Mouse (Mus musculus): Measurements from ENCODE around the gene Lrrfip2.

Lrrfip2 gene

DNA sequence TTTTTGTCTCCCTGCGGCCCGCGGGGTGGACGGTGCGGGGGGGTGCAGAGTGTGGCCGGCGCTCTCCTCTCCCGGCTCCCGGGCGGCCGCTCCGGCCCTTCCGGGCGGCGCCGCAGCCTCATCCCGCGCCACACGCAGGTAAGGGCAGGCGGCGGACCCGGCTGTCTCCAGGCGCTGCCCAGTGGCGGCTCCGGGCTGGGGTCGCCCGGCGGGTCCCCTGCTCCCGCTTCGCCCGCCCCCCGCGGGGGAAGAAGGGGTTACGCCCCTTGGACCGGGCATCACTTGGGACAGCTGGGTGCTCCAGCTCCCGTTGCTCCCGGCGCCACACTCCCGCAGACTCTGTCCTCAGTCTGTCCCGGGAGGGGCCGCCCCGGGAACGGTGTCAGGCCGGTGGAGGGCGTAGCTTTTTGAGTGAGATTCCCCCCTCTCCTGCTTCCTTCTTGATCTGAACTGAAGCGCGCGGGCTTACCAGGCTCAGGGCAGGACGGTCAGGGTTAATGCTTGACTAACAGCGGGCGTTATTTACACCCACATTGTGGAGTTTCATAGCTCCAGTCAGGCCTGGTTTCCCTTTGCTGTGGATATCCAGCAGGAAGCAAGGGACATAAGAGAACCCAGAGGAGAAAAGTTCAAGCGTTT is 979 bp downstream of the Lrrfip2 start:
- in situ Hi-C loops (cut with MboI): no loop called here

DNA sequence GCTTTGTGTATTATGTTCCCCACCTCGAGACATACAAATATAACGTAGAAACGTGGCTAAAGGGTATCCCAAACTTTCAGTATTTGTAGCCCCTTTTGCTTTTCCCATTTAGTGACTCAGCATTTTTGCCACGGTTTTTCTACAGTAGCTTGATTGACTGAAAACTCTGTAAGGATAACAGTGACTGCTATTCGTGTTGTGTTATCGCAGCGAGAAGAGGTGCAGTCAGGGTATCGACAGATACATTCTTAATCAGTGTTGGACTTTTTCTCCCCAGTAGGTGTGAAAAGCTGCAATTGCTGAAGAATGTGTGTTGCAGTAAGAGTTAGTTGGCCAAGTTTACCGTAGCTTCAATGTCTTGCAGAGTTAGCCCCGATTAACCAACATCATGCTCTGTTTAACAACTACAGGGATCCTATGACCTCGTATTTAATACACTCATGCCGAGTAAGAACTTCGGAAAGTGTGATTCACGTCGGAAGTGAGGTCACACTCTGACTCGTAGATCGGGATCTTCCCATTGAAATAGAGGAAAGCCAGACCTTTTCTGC is 1.6 kb downstream of the Lrrfip2 start:
- in situ Hi-C loops (cut with MboI): no loop called here

DNA sequence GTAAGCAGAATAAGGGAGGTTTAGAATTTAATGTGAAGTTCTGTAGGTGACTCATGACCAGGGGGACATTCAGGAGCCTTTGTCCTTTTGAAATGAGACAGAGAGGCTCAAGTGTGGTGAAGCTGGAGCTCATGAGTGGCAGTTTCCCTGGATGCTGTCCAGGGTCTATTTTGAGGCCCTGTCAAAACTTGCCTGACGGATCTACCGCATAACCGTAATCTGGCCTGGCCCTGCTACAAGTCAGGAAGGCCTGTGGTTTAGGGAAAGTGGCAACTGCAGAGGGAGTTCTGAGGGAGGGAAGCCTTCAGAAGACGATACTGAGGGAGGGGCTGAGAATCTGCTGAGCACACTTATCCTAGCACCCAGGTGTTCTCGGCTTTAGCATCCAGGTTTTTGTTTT is 5.1 kb downstream of the Lrrfip2 start:
- in situ Hi-C loops (cut with MboI): no loop called here

DNA sequence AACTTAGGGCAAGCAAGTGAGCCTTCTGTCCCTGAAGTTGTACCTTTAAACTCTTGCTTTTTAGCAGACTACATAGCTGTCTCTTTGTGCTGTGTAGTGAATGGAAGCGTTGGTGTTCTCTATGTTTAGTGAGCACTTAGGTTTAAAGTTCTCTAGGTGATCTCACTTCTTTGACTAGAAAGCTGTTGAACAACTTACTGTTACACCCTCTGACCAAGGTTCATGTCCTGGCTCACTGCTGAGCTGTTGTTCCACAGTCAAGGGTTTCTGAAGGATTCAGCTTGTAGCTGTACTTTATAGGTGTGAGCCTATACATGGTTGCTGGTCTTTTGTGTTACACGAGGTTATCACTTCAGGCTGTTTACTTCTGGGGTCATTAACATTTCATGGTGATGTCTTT is 5.9 kb downstream of the Lrrfip2 start:
- in situ Hi-C loops (cut with MboI): no loop called here

DNA sequence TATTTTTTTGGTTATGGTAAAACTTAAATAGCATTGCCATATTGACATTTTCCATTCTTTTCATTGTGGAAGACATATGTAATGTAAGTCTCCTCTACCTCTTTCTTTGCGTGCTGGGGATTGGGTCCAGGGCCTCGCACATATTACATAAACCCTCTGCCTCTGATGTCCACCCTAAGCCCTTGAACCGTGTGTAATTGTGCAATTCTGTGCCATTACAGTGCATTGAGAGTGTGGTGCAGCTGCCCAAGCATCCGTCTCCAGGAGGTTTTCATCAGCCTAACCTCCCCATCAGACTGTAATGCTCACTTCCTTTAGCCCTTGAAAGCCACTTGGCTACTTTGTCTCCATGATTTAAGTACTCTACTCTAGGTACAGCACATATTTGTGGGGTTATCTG is 7.0 kb downstream of the Lrrfip2 start:
- in situ Hi-C loops (cut with MboI): no loop called here

DNA sequence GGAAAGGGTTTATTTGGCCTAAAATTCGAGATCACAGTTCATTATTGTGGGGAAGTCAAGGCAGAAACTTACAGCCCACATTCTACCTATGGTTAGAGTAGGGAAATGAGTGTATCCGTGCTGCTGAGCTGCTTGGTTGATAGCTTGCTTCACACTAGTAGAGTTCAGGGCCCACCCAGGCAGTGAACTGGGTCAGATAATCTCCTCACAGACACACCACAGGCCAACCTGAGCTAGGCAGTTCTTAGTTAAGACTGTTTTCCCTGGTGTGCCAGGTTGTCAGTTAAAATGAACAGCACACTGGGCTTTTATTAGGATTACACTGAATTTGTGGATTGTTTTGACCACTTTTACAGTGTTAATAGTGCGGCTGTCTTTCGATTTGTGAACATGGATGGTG is 9.3 kb downstream of the Lrrfip2 start:
- in situ Hi-C loops (cut with MboI): no loop called here

DNA sequence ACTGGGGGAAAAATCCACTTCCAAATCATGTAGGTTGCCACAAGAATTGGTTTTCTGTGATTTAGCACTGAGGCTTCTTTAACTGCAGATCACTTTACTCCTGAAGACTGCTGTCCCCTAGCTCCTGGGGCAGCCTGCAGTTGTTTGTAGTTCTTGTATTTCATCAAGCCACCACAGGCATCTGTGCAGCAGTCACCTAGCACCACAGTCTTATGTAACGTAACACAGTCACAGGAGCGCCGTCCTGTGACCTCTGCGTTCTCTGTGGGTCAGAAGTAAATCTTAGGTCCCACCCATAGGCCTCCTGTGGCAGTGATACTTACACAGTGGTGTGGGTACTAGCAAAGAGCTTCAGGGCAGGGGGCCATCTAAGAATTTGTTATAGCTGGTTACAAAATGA is 10.4 kb downstream of the Lrrfip2 start:
- in situ Hi-C loops (cut with MboI): no loop called here

DNA sequence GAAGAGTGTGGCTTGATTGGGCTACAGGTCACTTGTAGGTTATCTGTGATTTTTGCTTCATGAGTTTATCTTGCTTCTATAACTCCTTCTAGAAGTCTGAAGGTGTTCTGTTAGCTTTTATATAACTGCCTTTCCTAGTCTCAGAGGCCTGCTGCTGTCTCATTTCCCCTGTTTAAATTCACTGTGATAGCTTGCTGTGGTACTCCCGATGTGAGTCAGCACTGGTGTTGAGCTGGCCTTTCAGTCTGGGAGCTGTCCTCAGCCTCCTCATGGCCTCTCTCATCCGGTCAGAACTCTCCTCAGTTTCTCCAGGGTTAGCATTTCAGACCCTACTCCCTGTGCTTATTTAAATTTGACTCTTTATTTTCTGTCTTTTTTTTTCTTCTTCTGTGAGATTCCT is 12.7 kb downstream of the Lrrfip2 start:
- in situ Hi-C loops (cut with MboI): no loop called here

DNA sequence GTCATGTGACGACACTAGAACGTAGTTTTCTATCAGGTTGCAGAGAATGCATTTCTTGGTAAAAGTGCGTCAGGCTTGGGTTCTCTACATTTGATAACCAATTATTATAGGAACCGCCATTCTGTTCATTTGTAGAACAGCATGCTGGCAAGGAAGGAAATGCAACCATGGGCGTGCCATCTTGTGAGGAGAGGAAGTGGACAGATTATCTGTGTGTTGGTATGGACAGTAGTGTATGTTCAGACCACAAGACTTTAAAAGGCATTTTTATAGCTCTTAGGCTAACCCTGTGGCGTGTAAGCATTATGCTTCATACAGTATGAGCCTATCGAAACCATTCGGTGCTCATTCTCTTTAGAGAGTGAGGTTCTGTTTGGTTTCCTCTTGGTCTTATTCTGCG is 20.8 kb downstream of the Lrrfip2 start:
- in situ Hi-C loops (cut with MboI): no loop called here

DNA sequence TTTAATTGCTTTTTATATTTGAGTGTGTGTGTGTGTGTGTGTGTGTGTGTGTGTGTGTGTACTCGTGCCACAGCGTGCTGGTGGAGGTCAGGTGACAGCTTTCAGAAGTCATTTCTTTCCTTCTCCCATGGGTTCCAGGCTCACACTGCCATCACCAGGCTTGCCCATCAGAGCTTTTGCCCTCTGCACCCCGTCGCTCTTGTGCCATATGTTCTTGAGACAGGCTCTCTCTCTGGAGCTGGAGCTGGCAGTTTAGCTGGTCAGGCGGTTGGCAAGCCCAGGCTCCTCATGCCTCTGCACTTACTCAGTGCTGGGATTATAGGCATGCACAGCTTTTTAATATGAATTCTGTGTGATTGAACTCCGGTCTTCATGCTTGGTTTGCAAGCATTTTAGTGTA is 25.3 kb downstream of the Lrrfip2 start:
- in situ Hi-C loops (cut with MboI): no loop called here

DNA sequence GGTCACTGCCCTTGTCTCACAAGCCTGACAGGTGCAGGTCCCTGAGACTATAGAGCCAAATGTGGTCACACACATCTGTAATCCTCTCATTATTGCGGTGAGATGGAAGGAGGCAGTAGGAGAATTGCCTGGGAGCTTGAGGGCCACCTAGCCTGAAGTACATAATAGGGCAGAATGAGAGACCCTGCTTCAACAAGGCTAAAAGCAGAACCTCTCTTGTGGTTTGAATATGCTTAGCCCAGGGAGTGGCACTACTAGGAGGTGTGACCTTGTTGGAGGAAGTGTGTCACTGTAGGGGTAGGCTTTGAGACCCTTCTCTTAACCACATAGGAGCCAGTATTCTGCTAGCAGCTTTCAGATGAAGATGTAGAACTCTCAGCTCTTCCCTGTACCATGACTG is 26.0 kb downstream of the Lrrfip2 start:
- in situ Hi-C loops (cut with MboI): no loop called here

DNA sequence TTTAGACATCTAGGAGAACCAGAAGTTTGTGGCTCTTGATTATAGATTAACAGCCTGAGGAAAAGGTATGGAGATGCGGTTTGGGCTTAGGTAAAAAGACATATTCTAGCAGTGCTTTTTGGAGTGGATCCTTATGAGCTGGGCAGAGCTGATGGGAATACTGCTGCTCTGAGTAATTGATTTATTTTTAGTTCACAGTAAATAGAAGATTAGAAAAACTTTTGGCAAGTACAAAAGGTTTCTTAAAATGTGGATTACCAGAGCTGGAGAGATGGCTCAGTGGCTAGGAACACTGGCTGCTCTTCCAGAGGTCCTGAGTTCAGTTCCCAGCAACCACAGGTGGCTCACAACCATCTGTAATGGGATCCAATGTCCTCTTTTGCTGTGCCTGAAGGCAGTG is 27.3 kb downstream of the Lrrfip2 start:
- in situ Hi-C loops (cut with MboI): no loop called here

DNA sequence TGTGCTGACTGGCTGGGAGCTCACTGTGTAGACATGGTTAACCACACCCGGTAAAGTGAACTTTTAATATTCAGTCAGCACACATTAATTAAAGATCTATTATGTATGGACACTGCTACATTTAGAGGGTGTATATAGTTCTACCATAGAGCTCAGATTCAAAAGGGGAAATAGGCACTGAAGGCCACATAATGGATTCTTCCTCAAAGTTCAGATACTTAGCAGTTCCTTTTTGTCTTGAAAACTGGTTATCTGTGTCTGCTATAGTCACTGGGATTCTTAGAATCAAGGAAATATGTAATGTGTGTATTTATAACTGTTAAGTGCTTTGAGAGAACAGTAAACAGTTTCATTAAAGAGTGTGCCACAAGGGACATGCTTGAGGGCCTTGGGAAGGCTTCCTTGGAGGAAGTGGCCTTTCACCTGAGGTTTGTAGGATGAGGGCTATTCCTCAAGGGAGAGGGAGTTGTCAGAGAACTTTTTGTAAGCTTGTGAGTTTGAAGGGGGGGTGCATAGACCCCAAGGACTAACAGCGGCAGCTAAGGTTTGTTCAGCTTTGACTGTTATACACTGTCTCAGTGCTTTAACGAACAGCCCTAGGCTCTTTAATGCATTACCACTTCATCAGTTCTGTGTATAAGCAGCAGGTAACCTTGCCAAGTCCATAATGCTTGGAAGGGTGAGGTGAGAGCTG is 28.3 kb downstream of the Lrrfip2 start:
- in situ Hi-C loops (cut with MboI): no loop called here

DNA sequence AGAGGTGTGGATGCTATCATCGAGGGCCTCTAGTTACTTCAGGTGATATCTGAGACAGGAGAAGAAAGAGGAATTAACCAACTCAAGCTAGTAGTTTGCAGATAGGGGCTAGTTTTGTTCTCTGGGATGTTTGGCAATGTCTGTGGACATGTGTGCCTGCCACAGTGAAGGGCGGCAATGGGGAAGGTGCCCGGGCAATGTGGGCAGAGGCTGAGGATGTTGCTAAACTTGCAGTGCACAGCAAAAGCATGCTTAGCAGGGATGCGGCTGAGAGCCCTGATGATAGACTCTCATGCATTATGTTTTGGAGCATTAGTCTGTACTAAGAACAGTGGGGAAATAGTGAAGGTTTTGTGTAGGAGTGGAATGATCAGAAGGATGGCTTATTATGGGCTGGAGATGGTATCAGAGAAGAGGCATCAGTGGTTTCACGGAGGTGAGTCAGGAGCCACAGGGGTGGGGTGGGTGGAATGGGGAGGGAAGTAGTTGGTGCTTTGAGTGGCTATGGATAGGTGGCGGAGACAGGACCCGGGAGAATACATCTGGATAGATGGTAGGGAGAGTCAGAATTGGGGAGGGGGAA is 28.9 kb downstream of the Lrrfip2 start:
- in situ Hi-C loops (cut with MboI): no loop called here

DNA sequence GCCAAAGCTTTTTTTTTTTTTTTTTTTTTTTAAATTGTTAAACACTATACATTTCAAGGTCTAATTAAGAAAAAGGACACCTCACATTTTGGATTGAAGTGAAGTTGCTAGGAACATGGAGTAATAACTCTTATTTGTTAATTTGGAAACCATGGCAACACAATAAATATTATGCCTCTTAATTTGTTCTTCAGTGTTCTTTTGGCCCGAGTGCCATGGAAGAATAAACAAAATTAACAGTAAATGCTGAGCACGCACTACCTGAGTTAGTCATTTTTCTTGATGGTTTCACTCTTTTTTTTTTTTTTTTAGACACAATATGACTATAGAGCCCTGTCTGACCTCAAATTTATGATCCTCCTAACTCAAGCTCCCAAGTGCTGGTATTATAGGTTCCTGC is 30.6 kb downstream of the Lrrfip2 start:
- in situ Hi-C loops (cut with MboI): no loop called here

DNA sequence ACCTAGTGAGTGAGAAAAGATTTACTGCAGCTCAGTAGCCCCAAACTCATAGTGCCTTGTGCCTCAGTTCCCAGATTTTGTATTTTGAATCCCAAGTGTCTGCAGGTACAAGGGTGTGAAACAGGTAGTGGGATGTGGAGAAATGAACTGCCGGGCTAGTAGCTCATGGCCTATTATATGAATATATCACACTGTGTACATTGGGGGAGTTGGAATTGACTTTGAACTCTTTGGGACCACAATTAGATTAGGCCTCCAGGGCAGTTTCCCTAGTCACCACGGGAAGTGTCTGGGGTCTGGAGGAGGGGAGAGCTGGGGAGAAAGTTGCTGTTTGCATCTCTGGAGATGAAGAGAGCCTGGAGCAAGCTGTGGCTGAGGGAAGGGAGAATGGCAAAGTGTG is 31.0 kb downstream of the Lrrfip2 start:
- in situ Hi-C loops (cut with MboI): no loop called here

DNA sequence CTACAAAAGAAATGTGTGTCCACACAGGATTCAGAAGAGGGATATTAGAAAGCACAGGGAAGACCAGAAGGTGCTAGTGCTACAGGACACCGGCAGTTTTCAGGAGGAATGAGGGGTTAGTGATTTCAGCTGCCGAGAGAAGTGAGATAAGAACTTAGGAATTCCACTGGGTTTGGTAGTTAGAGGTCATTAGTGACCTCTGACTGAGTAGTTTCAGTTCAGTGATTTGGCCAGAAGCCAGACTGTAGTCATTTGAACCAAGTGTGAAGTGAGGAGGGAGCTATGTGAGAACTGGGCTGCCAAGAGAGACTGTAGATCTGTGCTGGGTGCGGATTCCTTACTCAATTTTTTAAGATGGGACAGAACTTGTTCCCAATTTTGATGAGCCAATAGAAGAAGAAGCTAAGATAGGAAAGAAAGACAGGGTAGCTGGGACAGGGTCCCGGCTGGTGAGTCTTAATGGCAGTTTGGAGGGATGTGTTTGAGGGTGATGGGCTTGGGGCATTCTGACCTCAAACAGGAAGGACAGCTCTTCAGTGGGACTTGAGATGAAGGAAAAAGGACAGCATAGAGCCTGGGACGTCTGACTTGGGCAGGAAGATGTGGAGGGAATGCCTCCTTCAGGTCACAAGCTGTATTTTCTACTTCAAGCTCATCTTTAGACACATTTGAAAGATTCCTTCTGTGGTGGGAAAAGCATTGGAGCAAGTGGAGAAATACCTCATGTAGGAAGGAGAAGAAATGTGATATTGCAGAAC is 32.0 kb downstream of the Lrrfip2 start:
- in situ Hi-C loops (cut with MboI): no loop called here

DNA sequence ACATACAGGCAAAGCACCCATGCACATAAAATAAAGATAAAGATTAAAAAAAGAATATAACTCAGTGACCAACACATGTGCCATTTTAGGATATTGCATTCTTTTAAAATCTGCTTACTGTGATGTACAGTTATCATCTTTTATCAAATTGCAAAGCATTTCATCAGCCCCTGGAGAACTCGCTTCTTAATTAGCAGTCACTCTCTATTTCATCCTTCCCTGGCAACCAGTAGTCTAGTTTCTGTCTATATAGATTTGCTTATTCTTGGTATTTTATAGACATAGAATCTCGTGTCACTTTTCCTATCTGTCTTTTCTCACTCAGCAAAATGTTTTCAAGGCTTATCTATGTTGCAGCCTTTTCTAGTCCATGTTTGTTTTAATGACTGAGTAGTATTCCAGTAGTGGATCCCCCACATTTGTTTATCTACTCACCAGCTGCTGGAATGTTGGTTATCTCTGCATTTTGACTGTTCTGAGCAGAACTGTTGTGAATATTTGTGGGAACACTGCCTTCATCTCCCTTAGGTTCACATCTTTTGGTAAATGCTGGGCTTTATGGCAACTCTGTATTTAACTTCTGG is 35.0 kb downstream of the Lrrfip2 start:
- in situ Hi-C loops (cut with MboI): no loop called here

DNA sequence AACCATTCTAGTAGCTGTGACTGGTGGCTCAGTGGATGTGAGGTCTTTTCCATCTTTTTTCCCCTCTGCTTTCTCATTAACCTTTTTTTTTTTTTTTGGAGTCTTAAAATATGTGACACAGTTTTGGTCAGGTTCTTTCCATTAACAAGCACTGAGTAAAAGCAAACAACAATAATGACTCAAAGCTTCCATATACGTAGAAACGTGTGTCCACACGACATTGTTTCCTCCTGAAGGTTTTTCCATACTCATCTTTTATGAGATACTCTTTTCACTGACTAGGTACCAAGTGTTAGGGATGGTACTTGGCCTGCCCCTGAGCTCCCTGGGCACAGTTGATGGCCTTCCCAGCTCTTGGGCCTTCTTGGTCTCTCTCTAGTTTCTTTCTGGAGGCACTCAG is 35.6 kb downstream of the Lrrfip2 start:
- in situ Hi-C loops (cut with MboI): no loop called here

DNA sequence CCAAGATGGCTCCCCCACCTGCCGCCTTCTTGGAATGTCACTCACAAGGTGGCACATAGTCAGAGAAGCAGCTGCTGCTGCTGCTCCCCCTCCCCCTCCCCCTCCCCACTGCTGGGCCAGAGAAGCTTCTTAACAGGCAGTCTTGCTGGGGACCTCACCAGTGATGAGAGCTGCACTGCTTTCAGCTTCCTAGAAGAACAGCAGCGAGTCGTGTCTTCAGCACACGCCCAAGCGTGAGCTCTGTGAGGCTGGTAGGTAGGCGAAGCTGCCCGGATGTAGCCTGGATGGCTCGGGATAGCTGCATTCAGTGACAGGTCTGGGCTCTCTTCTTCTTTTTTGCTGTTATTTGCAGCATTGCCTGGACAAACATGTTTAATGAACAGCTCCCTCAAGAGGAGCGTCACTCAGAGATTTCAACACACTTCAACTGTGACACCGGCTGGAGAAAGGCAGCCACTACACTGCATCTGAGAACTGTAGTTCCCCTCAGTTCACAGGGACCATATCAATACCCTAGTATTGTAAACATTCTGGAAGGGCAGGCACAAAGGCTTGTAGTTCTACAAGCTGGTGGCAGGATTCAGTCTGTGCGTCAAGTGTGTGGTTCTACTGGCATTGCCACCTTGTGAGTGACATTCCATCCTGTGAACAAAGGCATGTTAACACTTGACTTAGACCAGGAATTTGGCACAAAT is 38.5 kb downstream of the Lrrfip2 start:
- in situ Hi-C loops (cut with MboI): no loop called here

DNA sequence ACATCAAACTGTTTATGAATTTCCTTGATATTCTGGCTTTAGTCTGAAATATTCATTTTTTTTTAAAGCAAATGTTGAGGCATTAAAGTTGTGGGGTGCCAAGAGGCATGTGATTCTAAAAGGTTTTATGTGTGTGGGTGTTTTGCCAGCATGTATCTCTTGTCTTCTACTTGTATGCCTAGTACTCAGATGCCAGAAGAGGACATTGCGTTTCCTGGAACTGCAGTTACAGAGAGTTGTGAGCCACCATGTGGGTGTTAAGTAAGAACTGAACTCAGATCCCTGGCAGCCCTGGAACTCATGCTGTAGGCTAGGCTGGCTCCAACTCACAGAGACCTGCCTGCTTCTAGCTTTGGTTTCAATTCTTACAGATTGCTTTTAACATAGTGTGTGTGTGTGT is 42.2 kb downstream of the Lrrfip2 start:
- in situ Hi-C loops (cut with MboI): no loop called here

DNA sequence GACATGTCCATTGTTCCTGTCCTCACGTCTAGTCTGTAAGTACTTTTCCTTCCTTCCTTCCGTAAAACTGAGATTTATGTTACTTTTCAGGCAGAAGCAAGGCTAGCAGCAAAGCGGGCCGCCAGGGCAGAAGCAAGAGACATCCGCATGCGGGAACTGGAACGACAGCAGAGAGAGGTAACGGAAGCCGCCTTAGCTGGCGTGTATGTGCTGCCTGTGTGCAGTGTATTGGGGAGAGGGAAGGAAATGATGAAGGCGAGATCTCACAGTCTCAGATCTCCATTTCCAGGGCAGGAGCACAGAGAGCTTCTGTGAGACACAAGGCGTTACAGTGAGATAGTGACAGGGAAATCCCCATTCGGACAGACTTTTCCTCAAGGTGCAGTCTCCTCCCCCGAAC is 43.8 kb downstream of the Lrrfip2 start:
- in situ Hi-C loops (cut with MboI): no loop called here

All from mature B cell (primary cell).